Mouse (Mus musculus) MN1 (cell line): Measurements from ENCODE around the gene Tifab.
A peak's percentile ranks its signal among the peaks of the same experiment; 100 is the strongest.

ENCODE experiments used
- DNase-seq: peaks from one replicate; pipeline ENCODE4 v3.0.0-alpha.2; 2016; ENCODE audit warnings: low spot score

Tifab gene

DNA sequence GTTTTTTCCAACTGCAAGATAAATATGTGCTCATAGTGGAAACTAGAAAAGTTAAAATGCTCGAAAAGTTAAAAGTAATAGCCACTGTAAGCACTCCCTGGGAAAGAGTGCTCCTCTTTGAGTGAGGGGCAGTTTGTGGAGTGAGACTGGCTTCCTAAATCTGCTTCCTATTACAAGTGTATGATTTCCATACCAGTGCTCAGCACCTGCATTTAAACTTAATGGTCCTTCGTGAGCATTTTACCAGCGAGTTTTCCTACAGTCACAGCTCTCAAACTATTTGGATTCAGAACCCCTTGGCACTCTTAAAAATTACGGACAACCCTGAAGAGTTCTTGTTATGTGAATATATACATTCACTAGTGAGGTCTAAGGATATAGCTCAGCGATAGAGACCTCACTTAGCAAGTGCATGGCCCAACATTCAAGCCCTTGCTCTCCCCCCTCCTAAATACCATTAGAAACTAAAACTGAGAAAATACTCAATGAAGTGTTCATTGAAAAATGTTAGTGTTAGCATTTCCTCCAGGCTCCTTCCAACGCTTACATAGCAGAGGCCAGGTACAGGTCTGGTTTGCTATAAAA, 39.4 kb downstream of the Tifab start:
- DNase-seq, result no peak

DNA sequence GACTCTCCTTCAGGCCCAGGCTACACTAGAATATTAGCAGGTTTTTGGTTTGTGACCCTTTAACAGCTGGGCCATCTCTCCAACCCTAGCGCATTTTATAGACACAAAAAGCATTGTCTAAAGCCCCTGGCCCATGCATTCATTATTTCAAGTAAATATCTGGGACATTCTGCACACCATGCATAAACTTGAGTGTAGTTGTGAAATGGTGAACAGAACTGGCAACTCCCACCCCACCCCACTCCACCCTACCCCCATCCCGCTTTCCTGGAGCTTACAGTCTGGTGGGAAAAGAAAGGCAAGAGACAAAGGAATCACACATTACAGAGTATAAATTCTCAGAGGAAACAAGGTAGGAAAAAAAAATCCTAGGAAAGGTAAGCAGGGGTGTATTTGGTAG, 42.5 kb downstream of the Tifab start, which contains the start of gene H2afy:
H2afy (minus strand) TSS at position 162 of the 400 bp plus-strand sequence.
- no peak for DNase-seq

DNA sequence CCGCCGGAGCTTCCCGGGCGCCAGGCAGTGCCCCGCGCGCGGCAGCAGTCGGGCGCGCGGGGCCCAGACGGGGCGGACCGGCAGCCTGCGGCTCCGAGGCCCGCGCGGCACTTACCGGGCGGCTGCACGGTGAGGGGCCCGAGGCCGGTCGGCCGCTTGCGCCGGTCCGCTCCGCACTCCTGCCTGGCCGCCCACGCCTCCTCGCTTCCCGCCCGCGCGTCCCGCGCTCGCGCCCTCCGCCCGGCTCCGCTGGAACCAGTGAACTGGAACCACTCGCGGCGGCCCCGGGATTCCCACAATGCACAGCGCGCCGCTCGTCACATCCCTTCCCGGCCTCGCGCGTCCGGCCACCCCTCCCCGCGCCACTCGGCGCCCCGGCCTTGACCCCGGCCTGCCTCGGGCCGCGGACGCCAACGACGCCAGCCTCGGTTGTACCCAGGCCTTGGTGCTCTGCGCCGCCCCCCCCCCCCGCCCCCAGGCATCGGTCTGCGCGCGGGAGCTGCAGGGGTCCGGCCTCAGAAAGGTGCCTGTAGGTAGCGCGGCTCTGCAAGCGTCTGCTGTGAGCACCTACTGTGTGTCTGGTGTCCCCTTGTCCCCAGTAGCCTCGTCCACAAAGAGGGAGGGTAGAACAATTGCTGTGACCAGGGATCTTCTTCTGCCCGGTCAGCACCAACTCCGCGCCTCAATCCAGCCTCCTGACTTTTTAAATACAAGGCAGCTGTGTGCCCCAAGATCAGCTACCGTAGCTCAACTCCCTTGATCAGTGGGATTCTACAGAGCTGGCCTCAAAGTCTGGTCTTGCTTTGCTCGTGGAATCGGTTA, 43.2 kb downstream of the Tifab start:
- peak; percentile 82 for DNase-seq

GRCm38 (mm10) chr13:56134631-56135181, 44.0 kb downstream of the Tifab start:
- peak; percentile 39 for DNase-seq

DNA sequence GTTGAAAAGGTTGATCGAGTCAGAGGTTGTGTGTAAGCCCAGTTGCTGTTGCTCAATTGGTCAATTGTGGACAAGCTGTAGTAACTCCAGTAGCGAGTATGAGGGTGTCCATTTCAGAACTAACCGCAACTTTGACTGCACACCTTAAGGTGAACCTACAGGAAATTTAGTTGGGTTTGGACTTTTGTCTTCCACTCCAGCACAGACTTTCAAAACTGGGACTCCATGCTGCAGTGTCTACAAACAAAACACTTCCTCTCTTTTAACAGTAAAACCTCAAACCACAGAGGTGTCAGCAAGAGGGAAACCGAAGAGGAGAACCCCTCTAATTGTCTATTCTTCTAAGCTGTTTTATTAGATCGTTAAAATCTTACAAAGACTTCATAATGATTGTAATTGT, 44.7 kb downstream of the Tifab start:
- no peak for DNase-seq

DNA sequence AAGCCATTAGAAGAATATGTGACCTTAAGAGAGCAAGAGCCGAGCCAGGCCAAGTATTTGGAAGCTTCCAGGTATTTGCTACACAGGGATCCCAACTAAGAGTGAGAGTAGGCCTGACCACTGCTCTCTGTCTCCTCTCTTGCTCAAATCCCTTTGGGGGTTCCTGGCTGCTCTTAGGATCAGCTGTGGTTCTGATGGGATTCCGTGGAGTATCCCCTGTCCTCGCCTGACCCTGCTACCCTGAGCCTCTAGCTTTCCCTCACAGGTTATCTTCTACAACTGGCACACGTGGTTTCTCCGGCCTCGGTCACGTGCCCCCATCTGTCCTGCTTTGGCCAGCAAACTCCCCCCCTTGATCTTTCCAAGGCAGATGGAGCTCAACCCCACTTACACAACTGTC, 45.7 kb downstream of the Tifab start:
- DNase-seq, result no peak

- DNase-seq, result no peak
Observed at GRCm38 (mm10) chr13:56132326-56132936, 46.3 kb downstream of the Tifab start.

GRCm38 (mm10) chr13:56130544-56130943, 48.1 kb downstream of the Tifab start:
- DNase-seq, result no peak

DNA sequence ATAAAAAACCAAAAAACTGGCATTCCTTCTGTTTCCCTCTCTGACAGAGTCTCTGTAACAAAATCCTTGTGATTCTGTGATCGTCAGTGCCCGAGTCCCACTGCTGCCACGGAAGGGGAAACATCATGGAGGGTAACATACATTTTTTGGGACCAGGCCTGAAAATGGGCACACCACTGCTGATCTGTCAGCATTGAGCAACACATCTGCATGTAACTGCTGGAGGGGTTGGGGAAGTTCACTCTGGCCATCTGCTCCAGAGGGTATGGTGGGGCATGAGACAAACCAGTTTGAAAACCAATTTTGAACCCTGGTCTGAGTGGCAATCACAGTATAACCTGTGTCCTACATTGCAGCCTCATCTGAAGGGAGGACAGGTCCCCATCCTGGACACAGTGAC, 49.1 kb downstream of the Tifab start:
- no peak for DNase-seq

DNA sequence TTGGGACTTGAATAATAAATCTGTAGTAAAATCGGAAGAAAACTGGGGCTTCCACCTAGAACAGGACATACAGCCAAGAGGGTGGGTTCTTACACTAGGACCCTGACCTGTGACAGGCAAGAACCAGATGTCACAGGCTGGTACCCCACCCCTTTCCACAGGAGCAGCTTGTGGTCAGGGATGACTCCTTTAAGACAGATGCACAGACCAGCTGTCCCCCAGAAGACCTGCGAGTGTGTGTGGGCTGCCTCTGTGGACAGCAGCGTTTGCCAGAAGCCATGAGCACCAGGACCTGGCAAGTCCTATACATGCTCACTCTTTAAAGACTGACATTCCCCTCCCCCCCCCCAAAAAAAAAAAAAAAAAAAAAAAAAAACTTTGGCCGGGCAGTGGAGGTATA, 49.7 kb downstream of the Tifab start:
- no peak for DNase-seq

- no peak for DNase-seq
Observed at GRCm38 (mm10) chr13:56125632-56126031, 53.1 kb downstream of the Tifab start.
